Mouse (Mus musculus) hindbrain, embryonic 16.5 days (tissue): ENCODE measurements around the gene Rimbp3. TPM values are rescaled to one million over a fixed set of nuclear protein-coding genes. Genes with fewer than 3 reads are reported as not detected.

Experiments
- ATAC-seq: fragments of 200-750 bp; cut with Nextera tagmentation; 2 replicates; pipeline ENCODE4 v1.8.0; 2017; ENCODE audit warnings: moderate TSS enrichment, moderate library complexity
- H3K27ac ChIP-seq: fragments of 300-500 bp; sonication (generic); 2 replicates; pipeline ENCODE4 v1.5.1; 2014; ENCODE audit warnings: low read depth, mild to moderate bottlenecking, control low read depth, low read length, moderate library complexity
- H3K27me3 ChIP-seq: fragments of 300-500 bp; sonication (generic); replicated peaks from 2 replicates; pipeline ENCODE4 v1.6.1; 2014; ENCODE audit warnings: low read length; ENCODE audit not compliant: control insufficient read depth, insufficient read depth
- H3K36me3 ChIP-seq: fragments of 300-500 bp; sonication (generic); 2 replicates; pipeline ENCODE4 v1.6.1; 2014; ENCODE audit warnings: mild to moderate bottlenecking, low read length, moderate library complexity, mixed read lengths; ENCODE audit not compliant: control insufficient read depth, insufficient read depth
- H3K4me1 ChIP-seq: fragments of 300-500 bp; sonication (generic); 2 replicates; pipeline ENCODE4 v1.6.1; 2014; ENCODE audit warnings: low read depth, low read length; ENCODE audit not compliant: control insufficient read depth, insufficient read depth
- H3K4me2 ChIP-seq: fragments of 300-500 bp; sonication (generic); 2 replicates; pipeline ENCODE4 v1.6.1; 2014; ENCODE audit warnings: mild to moderate bottlenecking, low read length, control low read depth, moderate library complexity
- H3K4me3 ChIP-seq: fragments of 300-500 bp; sonication (generic); 2 replicates; pipeline ENCODE4 v1.5.1; 2014; ENCODE audit warnings: mild to moderate bottlenecking, low read length, control low read depth, moderate library complexity
- H3K9ac ChIP-seq: fragments of 300-500 bp; sonication (generic); 2 replicates; pipeline ENCODE4 v1.6.1; 2014; ENCODE audit warnings: low read depth, mild to moderate bottlenecking, control low read depth, low read length, moderate library complexity
- H3K9me3 ChIP-seq: fragments of 300-500 bp; sonication (generic); 2 replicates; pipeline ENCODE4 v1.6.1; 2014; ENCODE audit warnings: mild to moderate bottlenecking, low read length, moderate library complexity; ENCODE audit not compliant: control insufficient read depth
- WGBS: fragments of 180-500 bp; shearing (Covaris S2); extraction: QIAGEN DNeasy Blood & Tissue Kit; methylation state at CpG from one replicate; pipeline ENCODE4 v1.1.7; 2014; 5-methylcytosine and 5-hydroxymethylcytosine counted together
- polyA plus RNA-seq: library from polyadenylated mRNA; unstranded; fragments of >200 nt; fragmentation: Nextera tagmentation; extraction: Ambion mirVana; gene quantifications from 2 replicates; pipeline ENCODE4 v1.2.1, GENCODE M21; 2015

The Rimbp3 gene
- polyA plus RNA-seq, 1 experiment from 2014 or later = 1.9 TPM

GRCm38 (mm10) chr16:17183003-17183402, 25.4 kb upstream of the Rimbp3 start:
- Histone ChIP-seq H3K9me3 (no peaks in the 10 kb centered on the region), H3K4me2 (no peak overlapping the region), H3K4me3 (no peak overlapping the region), H3K9ac (no peak overlapping the region), H3K4me1 (no peaks in the 10 kb centered on the region), H3K36me3 (0 out of 2 replicates have a peak, but pooled peaks cover 2% of the 10 kb centered on the region), H3K27me3 (no peaks in the 10 kb centered on the region), H3K27ac (no peak overlapping the region)
- WGBS = 77% methylated on average over 3 of the region's 3 CpGs
- no peak for ATAC-seq

DNA sequence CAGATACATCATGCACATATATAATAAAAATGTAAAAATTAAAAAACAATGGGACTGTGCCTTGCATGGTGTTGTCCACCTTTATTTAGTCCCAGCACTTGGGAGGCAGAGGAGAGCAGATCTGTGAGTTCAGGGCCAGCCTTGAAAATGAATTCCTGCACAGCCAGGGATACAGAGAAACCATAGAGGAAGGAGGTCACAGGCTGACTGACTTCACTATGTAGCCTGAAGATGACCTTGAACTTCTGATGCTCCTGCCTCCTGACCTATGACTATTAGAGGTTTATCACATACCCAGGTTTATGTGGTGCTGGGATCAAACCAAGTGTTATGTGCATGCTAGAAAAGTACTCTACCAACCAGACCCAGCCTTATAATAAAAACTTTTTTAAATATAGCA, 22.9 kb upstream of the Rimbp3 start:
- Histone ChIP-seq H3K9me3 (no peaks in the 10 kb centered on the region), H3K36me3 (no peaks in the 10 kb centered on the region), H3K4me2 (no peak overlapping the region), H3K27ac (no peak overlapping the region), H3K4me3 (no peak overlapping the region), H3K4me1 (no peaks in the 10 kb centered on the region), H3K9ac (no peak overlapping the region), H3K27me3 (no peaks in the 10 kb centered on the region)
- ATAC-seq = no peak

DNA sequence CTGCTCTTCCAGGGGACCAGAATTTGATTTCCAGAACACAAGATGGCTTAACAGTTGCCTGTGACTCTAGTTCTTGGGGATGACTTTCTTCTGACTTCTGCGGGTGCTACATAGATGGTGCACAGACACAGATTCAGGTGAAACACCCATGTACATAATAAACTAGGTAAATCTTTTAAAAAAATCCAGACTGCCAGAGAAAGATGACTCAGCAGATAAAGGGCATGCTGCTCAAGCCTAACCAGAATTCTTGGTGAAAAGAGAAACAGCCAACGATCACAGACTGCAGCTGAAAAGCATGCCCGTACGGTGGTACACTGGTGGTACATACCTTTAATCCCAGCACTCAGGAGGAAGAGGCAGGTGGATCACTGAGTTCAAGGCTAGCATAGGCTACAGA, 14.6 kb upstream of the Rimbp3 start:
- Histone ChIP-seq H3K27ac (no peak overlapping the region), H3K27me3 (no peaks in the 10 kb centered on the region), H3K4me2 (no peak overlapping the region), H3K4me3 (no peak overlapping the region), H3K4me1 (no peaks in the 10 kb centered on the region), H3K36me3 (no peaks in the 10 kb centered on the region), H3K9ac (no peak overlapping the region), H3K9me3 (no peaks in the 10 kb centered on the region)
- 92% methylated on average over 4 of the region's 4 CpGs for WGBS
- ATAC-seq = no peak

- H3K4me3 ChIP-seq = peak overlapping the region; percentile 96
- peaks cover 15% of the 10 kb centered on the region for H3K4me1 ChIP-seq
- peak overlapping the region; percentile 97 for H3K9ac ChIP-seq
- H3K4me2 ChIP-seq = peak overlapping the region; percentile 89
- H3K27ac ChIP-seq = peak overlapping the region; percentile 84
- WGBS = 8% methylated on average over 24 of the region's 24 CpGs
- H3K9me3 ChIP-seq = no peaks in the 10 kb centered on the region
- no peaks in the 10 kb centered on the region for H3K27me3 ChIP-seq
- peak; percentile 24 for ATAC-seq
- H3K36me3 ChIP-seq = no peaks in the 10 kb centered on the region
These were observed 8.1 kb upstream of the Rimbp3 start for GRCm38 (mm10) chr16:17200121-17200952.

DNA sequence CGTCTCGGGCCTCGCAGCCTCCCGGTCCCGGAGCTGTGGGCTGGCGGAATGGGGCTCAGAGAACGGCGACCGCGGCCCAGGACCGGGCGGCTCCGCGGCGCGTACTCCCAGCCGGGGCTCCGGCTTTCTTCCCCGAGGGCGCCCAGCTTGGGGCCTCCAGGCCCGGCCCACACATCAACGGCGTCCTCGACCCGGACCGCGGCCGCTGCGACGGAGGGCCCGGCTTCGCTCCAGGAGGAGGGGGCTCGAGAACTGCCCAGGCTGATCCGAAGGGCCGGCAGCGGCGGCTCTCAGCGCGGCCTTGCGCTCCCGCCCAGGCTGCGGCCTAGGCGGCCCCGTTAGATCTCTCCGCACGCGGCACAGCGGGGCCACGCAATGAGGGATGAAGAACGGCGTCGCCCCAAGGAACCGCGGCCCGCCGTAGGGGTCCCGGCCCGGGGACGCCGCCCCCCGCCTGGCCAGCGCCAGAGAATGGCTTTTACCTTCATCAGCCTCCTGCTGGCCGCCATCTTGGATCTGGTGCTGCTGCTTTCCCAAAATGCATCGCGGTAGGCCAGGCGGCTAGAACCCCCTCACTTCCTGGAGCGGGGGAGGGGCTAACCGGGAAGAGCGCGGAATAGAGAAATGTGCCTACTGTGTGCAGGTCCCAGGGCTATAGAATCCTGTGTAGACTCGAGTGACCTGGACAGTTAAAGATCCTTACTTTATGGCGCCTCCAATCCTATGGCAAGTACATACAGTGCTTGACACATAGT, 7.3 kb upstream of the Rimbp3 start:
- H3K27ac ChIP-seq = peak overlapping the region; percentile 84
- H3K9ac ChIP-seq = peak overlapping the region; percentile 97
- no peaks in the 10 kb centered on the region for H3K36me3 ChIP-seq
- H3K9me3 ChIP-seq = no peaks in the 10 kb centered on the region
- WGBS = under 1% methylated on average over 55 of the region's 72 CpGs
- peak; percentile 88 for ATAC-seq
- peaks cover 15% of the 10 kb centered on the region for H3K4me1 ChIP-seq
- peak overlapping the region; percentile 96 for H3K4me3 ChIP-seq
- 0 out of 2 replicates have a peak, but pooled peaks cover 1% of the 10 kb centered on the region for H3K27me3 ChIP-seq
- peak overlapping the region; percentile 89 for H3K4me2 ChIP-seq

- WGBS = 54% methylated on average over 2 of the region's 2 CpGs
These were observed 6.4 kb upstream of the Rimbp3 start for GRCm38 (mm10) chr16:17201977-17202376.

DNA sequence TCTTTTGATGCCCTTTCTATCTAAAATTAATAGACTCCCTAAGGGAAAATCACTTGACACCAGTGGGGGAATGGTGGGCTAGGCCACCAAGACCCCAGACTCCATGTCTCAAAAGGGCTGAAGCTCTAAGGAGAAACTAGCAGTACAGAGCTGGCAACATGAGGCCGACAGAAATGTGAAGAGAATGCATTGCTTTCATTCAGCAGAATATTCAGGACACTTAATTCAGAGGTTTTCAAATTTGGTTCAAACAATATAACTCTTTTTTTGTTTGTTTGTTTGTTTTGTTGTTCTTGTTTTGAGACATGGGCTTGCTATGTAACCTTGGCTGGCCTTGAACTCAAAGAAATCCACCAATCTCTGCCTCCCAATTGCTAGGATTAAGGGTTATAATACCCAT, 5.9 kb upstream of the Rimbp3 start, which contains the start of gene Ube2l3:
Gene Ube2l3, minus strand, starts transcription at position 101 of the 400 bp plus-strand sequence.
- 0 out of 2 replicates have a peak, but pooled peaks cover 2% of the 10 kb centered on the region for H3K27me3 ChIP-seq
- peak within 1 kb of the TSS; percentile 96 for H3K4me3 ChIP-seq
- no peak within 1 kb of the TSS; the same call in 1 of the 2 replicates for H3K27ac ChIP-seq
- 90% methylated on average over 1 of the region's 1 CpGs for WGBS
- H3K9ac ChIP-seq = 0 out of 2 replicates have a peak within 1 kb of the TSS, but pooled peaks have one; percentile 97
- H3K4me2 ChIP-seq = peak within 1 kb of the TSS; percentile 89
- H3K4me1 ChIP-seq = peaks cover 15% of the 10 kb centered on the region
- no peak for ATAC-seq
- H3K9me3 ChIP-seq = no peaks in the 10 kb centered on the region
- no peaks in the 10 kb centered on the region for H3K36me3 ChIP-seq

More at GRCm38 (mm10) chr16:17201977-17202376, 6.4 kb upstream of the Rimbp3 start:
- H3K27me3 ChIP-seq = 0 out of 2 replicates have a peak, but pooled peaks cover 2% of the 10 kb centered on the region
- no peak overlapping the region for H3K27ac ChIP-seq
- H3K4me2 ChIP-seq = no peak overlapping the region
- H3K9ac ChIP-seq = no peak overlapping the region
- H3K4me1 ChIP-seq = peaks cover 15% of the 10 kb centered on the region
- H3K36me3 ChIP-seq = no peaks in the 10 kb centered on the region
- no peak overlapping the region for H3K4me3 ChIP-seq
- ATAC-seq = peak; percentile 59
- H3K9me3 ChIP-seq = no peaks in the 10 kb centered on the region

DNA sequence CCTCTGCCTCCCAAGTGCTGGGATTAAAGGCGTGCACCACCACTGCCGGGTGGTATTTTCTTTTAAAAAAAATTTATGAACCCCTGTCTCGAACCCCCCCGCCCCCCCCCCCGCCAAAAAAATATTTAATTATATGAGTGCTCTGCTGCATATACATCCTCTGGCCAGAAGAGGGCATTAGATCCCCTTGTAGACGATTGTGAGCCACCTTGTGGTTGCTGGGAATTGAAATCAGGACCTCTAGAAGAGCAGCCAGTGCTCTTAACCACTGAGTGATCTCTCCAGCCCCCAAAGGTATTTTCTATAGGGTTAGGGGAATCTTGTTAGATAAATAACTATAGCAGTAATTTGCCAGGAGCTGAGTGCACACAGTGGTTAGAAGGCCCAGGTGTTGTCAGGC, 3.4 kb upstream of the Rimbp3 start:
- Histone ChIP-seq H3K27me3 (0 out of 2 replicates have a peak, but pooled peaks cover 2% of the 10 kb centered on the region), H3K27ac (no peak overlapping the region), H3K4me3 (no peak overlapping the region), H3K36me3 (no peaks in the 10 kb centered on the region), H3K4me2 (no peak overlapping the region), H3K9ac (no peak overlapping the region), H3K4me1 (peaks cover 18% of the 10 kb centered on the region), H3K9me3 (no peaks in the 10 kb centered on the region)
- 7% methylated on average over 6 of the region's 6 CpGs for WGBS
- ATAC-seq = no peak
